Mouse (Mus musculus) heart, postnatal 25 days (tissue): ENCODE data around the gene Grip1. TPM values are rescaled to one million over a fixed set of nuclear protein-coding genes. Genes with fewer than 3 reads are reported as not detected.

Experiments used
- DNase-seq: peaks from one replicate; pipeline ENCODE4 v3.0.0; 2022; ENCODE audit warnings: low spot score
- intact Hi-C: fragments of 180-260 bp; cut with DNase I; formaldehyde crosslinking; loops from one replicate; pipeline ENCODE4 v1.15.1; 2025
- total RNA-seq, 2 experiments: library from RNA; stranded (reverse); gene quantifications; 2 replicates each; pipeline ENCODE4 v1.2.3; 2021

Grip1 gene
- total RNA-seq, 2 experiments from 2014 or later = 0.61 to 0.62 TPM

DNA sequence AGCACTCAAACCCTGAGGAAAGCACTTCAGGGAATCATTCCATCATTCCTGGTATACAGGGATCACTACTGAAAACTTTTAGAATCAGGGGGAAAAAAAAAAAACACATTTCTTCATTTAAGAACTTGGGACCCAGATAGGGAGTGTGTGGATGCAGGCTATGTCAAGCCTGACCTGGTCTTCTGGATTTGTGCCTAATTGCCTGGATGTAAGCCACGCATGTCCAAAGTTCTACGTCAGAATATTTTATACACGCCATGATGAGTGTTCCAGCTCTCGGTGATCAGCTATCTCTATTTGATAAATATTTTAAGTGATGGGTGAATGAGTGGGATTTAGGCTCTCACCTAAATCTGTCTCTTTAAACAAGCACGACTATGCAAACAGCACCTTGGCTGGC, 552.0 kb downstream of the Grip1 start:
- intact Hi-C loops = no loop called here
- no peak for DNase-seq

DNA sequence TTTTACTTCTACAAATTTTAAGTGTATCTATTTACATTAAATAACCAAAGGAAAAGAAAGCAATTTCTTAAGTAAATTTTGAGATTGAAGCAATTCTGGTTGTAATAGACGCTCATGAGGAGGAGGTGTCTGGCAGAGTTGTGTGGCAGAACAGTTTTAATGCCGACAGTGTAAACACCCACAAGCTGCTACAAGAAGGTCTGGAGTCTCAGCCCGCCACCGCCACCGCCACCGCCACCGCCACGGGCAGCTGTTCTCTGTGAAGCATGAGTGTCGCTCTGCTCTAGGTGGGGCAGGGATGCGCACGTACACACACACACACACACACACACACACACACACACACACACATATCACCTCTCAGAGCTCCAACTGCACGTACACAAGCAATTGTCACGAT, 558.7 kb downstream of the Grip1 start:
- intact Hi-C loops = no loop called here
- DNase-seq = no peak

DNA sequence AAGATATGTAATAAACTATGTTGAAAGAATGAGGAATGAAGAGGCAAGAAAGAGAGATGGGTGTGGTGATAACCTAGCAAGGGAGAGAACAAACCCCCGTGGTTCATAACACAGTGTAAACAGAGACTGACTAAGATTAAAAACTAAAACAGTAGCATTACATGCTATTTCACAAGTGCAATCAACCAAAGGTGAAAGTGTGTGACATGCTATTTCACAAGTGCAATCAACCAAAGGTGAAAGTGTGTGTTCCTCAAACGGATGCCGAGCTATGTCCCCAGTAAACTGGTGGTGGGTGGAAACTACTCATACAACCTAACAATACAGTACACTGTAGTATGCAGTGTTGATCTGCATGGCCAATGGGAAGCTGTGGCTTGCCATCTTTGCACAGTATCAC, 561.5 kb downstream of the Grip1 start:
- no peak for DNase-seq
- intact Hi-C loops = no loop called here

DNA sequence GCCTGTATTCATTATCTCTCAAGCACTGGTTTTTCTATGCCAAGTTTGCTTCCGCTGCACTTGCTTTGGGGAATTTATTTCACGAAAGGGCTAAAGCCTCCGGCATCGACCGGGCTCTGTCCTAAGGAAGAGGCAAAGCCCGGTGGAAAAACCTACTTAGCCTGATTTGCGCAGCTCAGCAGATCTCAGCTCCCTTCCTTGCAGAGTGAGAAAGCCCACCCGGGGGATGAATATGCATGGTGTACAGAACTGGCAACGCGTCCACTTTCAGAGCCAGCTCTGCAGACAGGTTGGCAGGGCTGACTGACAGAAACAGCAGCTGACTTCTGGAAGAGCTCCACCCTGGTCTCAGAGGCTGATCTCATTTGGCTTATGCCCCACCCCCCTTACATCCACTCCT, 572.8 kb downstream of the Grip1 start:
- DNase-seq = no peak
- intact Hi-C loops = no loop called here

DNA sequence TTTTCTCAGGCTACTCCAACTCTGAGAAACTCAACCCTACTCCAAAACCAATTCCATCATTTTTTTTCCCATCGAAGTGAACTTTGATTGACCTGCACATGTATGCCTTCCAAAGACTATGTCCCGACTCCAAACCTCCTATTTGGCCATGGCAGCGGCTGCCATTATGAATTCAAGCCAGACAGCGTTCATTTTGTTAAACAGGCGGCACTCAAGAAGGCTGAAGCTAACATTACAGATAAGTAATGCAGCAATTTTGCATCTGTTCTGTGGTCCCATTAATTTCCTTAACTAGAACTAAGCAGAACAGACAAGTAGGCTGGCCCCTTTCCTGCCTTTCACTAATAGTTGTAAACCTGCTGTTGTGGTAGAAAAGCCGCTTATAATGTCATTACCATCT, 577.3 kb downstream of the Grip1 start:
- intact Hi-C loops = no loop called here
- DNase-seq = no peak

DNA sequence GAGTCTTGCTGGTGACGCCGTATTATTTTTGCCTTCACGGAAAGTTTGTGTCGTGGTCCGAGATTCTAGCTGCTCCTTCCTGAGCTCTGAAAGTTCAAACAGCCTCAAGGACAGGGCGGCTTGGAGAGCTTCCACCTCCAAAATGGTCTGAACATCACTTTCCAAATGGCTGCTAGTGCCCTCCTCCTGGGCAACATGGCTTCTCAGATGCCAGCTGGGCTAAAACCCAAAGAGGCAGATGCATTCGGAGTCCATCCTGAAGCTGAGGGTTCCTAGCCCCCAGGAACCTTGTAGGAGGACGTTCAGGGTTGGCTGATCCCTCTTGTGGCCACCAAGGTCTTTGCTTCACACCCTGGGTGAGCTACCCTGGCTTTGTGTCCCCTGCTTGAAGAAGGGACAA, 577.7 kb downstream of the Grip1 start:
- DNase-seq = no peak
- intact Hi-C loops = no loop called here

DNA sequence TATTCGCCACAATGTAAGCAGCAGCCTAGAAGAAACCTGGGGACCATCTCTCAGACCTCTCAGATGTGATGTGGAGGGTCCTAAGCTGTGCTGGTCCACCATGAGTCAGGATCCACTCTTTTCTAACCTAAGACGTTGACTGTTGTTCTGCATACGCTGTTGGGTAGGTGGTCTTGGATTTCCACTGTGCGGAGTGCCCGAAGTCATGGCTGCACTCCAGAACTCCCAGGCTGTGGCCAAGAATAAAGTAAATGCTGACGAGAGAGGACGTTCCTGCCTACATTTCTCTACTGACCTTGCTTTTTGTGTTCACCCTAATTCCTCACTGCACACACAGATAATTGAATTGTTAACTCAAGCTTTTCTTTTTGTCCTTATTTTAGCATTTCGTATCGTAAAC, 580.2 kb downstream of the Grip1 start:
- intact Hi-C loops = no loop called here

DNA sequence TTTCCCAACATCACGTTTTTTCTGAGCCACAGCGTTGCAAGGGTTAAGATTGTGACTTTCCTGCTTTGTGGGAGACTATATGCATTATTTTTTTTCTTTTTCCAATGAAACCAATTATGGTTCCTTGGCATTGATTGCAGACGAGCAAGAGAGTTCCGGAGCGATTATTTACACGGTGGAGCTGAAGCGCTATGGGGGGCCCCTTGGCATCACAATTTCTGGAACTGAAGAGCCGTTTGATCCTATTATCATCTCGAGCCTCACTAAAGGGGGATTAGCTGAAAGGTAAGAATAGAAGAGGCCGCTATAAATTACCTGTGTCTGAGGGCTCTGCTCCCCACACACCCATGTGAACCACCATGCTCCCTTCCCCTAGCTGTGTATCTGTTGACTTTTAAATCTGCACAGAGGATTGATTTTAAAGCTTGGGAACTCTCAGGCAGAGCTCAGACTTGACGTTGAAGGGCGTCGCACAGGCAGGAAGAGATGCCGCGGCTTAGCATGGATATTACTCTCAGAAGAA, 581.6 kb downstream of the Grip1 start:
- intact Hi-C loops = no loop called here
- no peak for DNase-seq

More for the DNA sequence above, 580.2 kb downstream of the Grip1 start:
- DNase-seq = no peak

DNA sequence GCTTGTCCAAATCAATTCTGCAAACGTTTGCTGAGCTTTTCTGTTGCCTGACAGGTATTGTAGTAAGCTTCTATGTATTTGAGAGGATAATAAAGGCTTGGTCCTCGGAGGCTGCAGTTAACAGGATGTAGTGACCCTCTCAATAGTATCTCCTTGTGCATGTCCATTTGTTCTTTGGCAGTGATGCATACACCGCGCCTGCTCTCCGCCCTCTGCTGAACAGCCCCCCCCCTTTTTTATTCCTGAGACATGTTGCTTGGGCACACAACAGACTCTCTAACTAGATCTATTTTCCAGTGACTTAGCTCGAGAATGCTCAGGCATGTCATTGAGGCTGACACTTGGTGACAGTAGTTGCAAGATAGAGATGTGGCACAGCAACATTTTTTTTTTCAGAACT, 582.2 kb downstream of the Grip1 start:
- intact Hi-C loops = no loop called here

DNA sequence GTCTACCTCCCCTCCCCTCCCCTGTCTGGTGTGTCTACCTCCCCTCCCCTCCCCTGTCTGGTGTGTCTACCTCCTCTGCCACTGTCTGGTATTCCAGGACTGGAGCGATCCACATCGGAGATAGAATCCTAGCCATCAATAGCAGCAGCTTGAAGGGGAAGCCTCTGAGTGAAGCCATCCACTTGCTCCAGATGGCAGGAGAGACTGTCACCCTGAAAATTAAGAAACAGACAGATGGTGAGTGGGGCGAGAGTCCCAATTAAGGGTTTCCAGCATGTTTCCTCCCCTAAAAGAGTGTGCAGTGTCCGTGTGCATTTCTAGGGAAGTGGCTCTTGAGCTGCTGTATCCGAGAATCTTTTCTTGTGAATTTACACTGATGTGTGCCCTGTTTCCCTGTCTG, 584.6 kb downstream of the Grip1 start:
- DNase-seq = no peak
- intact Hi-C loops = no loop called here

More for the DNA sequence above, 582.2 kb downstream of the Grip1 start:
- DNase-seq = no peak

DNA sequence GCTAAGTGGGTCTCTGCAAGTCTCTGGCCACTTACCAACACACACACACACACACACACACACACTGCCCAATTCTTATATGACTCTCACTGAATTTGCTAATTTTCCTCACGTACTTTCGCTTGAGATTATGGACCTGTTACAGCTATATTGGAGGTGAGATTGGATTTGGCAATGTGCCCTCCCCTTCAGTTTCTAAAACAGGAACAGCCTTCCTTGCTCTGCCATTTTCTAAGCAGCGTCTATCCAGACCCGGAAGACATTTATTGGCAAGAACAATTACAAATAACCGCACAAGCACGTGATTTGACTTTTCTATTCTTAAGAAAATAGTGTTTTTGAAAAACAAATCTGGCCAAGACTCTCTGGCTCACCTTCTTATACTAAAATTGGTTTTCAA, 590.6 kb downstream of the Grip1 start:
- DNase-seq = no peak
- intact Hi-C loops = no loop called here

DNA sequence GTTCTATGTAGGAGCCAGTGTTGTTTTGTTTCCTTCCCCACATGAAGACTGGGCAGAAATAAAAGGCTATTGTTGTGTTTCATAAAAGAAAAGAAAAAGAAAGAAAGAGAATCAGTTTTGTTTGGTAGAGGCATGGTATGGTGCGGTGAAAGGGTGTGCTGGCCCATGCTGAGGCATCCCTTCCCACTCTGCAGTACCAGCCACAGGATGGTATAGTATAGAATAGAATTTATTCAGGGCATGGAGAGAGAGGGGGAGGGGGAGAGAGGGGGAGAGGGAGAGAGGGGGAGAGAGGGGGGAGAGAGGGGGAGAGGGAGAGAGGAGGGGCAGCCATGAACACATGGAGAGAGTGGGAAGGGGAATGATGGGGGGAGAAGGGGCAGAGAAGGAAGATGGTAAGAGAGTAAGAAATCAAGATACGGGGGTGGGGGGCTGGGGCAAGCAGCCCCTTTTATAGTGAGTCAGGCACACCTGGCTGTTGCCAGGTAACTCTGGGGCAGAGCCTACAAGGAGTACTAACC, 591.1 kb downstream of the Grip1 start:
- DNase-seq = no peak
- intact Hi-C loops = no loop called here

DNA sequence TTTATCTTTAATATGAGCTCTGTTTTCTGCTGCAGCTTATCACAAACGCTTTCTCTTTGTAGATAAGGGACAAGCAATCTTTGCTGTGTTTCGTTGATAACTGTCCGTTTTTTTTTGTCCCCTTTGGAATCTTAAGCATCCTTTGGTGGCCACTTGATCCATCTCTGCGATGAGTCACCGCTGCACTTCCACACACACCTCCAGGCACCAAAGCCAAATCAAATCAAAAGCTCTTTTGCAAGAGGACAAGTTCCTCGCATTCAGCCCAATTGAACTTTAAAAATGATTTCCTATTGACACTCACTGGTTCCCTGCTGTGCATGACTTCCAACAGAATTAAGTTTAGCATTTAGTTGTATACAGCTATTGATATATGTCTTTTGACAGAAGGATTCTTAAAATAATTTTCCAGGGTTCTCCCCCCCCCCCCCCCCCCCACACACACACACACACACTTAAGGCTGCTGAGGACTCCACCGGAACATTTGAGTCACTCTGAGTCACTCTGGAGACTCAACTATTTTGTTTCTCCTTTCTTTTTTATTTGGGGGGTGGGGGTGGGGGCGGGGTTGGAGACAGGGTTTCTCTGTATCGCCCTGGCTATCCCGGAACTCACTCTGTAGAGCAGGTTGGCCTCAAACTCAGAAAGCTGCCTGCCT, 607.1 kb downstream of the Grip1 start:
- no peak for DNase-seq
- intact Hi-C loops = loop anchor here (5.0 to 10.0 kb wide), 2 partner anchors 258 to 416 kb away; no protein-coding TSS in a partner anchor

DNA sequence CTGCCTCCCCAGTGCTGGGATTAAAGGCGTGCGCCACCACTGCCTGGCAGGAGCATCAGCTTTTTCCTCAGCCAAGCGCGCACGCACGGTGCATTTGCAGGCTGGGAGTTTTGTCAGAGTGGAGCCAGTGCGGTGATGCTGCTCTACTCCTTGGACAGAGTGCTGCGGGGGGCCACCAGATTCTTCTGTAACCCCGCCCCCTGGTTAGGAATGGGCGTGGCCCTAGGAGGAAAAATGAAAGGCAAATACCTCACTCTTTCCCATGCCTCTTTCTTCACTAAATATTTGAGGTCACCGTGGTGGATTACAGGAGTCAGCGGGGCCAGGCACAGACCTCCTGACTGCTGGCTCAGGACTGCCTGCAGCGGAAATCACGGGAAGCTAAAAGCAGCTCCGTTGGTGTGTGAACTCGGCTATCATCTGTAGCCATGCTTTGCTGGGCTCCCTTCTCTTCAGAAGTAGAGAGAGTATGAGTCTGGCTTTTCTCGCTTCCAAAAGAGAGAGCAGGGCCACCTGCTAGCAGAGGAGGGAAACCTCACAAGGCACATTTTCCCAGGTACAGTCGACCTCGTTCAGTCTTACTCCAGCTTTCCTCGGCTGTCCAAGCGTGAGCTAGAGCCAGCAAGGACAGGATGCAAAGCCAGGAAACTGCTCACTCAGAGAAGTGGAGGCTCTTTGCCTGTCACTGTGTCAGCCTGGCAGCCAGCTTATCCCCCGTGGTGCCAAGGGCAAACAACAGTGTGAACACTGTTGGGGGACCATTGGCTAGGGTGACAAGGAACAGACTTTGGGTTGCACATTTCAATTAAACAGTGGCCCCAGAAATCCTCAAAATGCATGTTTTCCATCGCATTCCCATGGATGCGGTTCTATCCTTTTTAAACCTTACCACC, 607.9 kb downstream of the Grip1 start:
- intact Hi-C loops = loop anchor here (5.0 to 10.0 kb wide), 2 partner anchors 259 to 417 kb away; no protein-coding TSS in a partner anchor

DNA sequence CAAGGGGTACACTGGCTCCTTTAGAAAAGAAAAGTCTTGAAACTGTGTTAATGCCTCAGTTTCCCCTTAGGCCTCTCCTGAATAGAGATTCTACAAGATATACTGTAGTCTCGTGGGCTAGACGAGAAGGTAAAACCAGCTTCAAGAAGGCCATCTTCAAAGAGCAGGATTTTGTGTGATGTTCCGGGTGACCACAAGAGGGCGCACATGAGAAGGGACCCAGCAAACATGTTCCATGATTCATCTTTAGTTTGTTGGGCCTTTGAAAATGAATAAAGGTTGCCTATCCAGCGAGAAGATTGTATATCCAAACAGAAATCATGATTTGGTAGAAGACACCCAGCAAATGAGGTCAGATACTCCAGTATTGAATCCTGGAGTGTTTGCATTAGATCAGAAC, 610.8 kb downstream of the Grip1 start:
- no peak for DNase-seq
- intact Hi-C loops = loop anchor here (2.0 to 10.0 kb wide), 3 partner anchors 60 to 420 kb away; no protein-coding TSS in a partner anchor

More for the DNA sequence above, 607.9 kb downstream of the Grip1 start:
- DNase-seq = no peak

DNA sequence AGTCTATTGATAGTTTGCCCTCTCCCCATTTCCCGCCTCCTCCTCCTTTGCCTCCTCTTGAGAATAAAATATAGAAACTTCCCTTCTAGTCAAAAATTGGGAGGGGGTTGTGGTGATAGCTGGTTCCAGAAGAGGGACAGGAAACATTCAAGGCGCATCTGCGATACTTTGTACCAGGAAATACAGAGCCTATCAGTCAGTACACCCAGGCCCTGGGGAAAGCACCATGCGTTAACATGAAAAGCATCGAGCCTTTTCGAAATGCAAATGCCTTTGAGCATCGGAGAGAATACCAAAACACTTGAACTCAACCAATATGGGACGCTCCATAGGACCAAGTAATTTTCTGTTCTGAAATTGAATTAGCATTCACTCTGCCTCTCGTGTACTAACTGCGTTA, 612.7 kb downstream of the Grip1 start:
- intact Hi-C loops = loop anchor here (10.0 kb wide), 1 partner anchor 422 kb away; no protein-coding TSS in a partner anchor
- DNase-seq = no peak

DNA sequence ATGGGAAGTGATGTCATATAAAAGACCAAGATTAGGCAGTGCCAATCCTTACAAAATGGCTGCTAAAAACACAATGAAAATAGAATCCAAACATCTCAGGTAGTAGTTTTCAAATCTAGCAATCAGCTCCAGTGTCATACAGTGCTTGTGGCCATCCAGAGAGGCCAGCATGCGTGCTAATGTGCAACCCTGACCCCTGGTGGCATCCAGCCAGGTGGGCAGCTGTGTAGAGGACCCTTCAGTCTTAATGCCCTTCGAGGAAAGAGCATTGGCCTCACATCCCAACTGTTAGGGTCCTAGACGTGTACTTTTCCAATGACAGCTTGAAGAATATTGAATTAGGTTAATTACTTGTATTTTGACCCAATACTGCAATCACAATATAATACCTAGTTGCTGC, 624.2 kb downstream of the Grip1 start:
- DNase-seq = no peak
- intact Hi-C loops = no loop called here

DNA sequence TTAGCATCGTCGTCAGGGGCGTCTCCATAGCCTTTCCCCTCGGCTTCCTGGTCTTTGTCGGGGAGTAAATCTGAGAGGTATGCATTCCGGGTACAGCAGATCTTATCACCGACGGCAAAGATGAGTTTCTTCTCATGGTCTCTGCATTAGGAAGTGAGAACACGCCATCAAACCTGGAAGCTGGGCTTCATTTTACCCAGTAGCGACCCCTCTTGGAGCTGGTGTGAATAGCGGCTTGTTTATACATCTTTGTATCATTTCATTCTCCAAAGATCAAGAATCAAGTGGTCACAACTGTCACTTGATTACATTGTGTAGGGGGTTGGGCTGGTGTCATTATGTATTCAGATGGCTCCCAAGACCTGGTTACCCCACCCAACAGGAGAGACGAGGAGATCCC, 638.9 kb downstream of the Grip1 start:
- DNase-seq = no peak
- intact Hi-C loops = no loop called here

DNA sequence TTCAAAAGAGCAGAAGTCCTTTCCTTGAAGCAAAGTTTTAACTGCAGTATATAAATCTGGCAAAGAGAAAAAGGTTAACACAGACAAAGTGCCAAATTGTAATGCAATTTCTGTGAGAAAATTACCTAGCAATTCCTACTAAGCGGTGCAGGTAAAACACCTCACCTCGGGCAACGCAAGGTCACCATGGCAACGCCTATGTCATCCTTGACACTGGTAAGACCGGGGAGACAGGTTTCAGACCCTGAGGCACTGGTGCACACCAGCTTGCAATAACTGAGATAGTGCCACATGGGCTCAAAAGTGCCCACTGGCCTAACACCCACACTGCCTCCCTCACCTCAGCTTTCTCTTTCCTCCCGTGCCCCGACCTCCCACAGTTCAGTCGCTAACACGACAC, 641.5 kb downstream of the Grip1 start:
- DNase-seq = no peak
- intact Hi-C loops = no loop called here

DNA sequence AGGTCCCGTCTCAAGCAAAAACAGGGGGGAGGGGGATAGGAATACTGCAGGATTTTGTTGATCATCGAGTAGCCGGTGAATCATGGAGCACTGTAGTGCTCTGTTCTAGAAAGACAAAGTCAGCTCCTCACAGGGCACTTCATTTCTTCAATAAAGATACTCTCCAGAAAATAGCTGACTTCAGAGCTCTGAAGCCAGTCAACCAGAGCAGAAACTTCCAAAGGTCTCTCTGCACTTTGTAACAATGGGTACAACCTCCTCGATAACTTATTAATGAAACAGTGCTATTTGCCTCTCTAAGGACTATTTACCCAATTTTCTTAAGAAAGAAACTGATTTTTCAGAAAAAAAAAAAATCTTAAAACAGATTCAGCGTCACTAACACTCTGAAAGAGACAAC, 642.1 kb downstream of the Grip1 start:
- DNase-seq = no peak
- intact Hi-C loops = no loop called here

DNA sequence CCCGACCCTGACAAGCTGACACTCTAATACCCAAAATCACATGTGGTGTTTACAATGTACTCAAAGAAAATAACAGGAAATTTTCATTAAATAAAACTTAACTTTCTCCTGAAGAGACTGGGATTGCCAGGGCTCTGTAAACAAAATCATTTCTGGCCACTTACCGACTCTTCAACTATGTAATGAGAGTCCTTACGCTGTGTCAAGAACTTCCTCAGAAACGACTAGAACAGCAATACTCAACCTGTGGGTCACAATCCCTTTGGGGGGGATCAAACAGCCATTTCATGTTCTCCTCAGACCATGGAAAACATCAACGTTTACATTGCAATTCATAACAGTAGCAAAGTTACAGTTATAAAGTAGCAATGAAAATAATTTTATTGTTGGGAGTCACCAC, 643.9 kb downstream of the Grip1 start:
- no peak for DNase-seq
- intact Hi-C loops = no loop called here
